Mouse (Mus musculus) CH12.LX (cell line): ENCODE measurements around the gene Kcna10. TPM values are rescaled to one million over a fixed set of nuclear protein-coding genes. Genes with fewer than 3 reads are reported as not detected.

Experiments
- DNase-seq: peaks from one replicate; pipeline ENCODE4 v3.0.0-alpha.2; 2013; ENCODE audit errors: extremely low read depth
- H3K27ac ChIP-seq: 2 replicates; pipeline ENCODE4 v1.5.1; 2012; ENCODE audit warnings: low read depth, mild to moderate bottlenecking, control low read depth, moderate library complexity; ENCODE audit not compliant: insufficient read depth
- H3K27me3 ChIP-seq: replicated peaks from 2 replicates; pipeline ENCODE3; 2012; ENCODE audit warnings: inconsistent platforms
- H3K36me3 ChIP-seq, 2 experiments: replicated peaks in 1 of 2; 2 replicates each; pipeline versions ENCODE3 to v1.6.1; 2012; ENCODE audit warnings: inconsistent platforms in 1 of 2, low read length in 1 of 2, mild to moderate bottlenecking in 1 of 2, mixed read lengths in 1 of 2, moderate library complexity in 1 of 2; ENCODE audit not compliant: control insufficient read depth in 1 of 2, insufficient read depth in 1 of 2
- H3K4me1 ChIP-seq, 2 experiments: 2 replicates each; pipeline ENCODE4 v1.6.1; 2012; ENCODE audit warnings: inconsistent platforms in 1 of 2, moderate library complexity in 1 of 2; ENCODE audit not compliant: insufficient read depth in 2 of 2, control insufficient read depth in 1 of 2
- H3K4me2 ChIP-seq: 2 replicates; pipeline ENCODE4 v1.6.1; 2012; ENCODE audit warnings: low read depth, mild to moderate bottlenecking, control low read depth; ENCODE audit not compliant: poor library complexity, insufficient read depth, severe bottlenecking
- H3K4me3 ChIP-seq, 3 experiments: fragments of 150-350 bp in 1 of 3; sonication (generic) in 1 of 3; replicated peaks in 1 of 3; 2 replicates each; pipeline versions ENCODE3 to v1.5.1; 2011 to 2012; ENCODE audit warnings: low read depth in 2 of 3, low read length in 2 of 3, mild to moderate bottlenecking in 2 of 3, moderate library complexity in 2 of 3, control low read depth in 1 of 3, improper control_type of control experiment in 1 of 3, inconsistent platforms in 1 of 3, mixed read lengths in 1 of 3; ENCODE audit not compliant: poor library complexity in 1 of 3
- H3K79me2 ChIP-seq: replicated peaks from 2 replicates; pipeline ENCODE4 v1.6.1; 2012; ENCODE audit warnings: mild to moderate bottlenecking, moderate library complexity; ENCODE audit not compliant: control insufficient read depth, poor library complexity, insufficient read depth, severe bottlenecking; ENCODE audit errors: extremely low read depth
- H3K9ac ChIP-seq: 2 replicates; pipeline ENCODE4 v1.6.1; 2012; ENCODE audit warnings: low read depth, mild to moderate bottlenecking, control low read depth, moderate library complexity; ENCODE audit not compliant: insufficient read depth
- H3K9me3 ChIP-seq: replicated peaks from 2 replicates; pipeline ENCODE3; 2012; ENCODE audit warnings: low read length, inconsistent platforms, mixed read lengths
- BHLHE40 ChIP-seq: IDR thresholded peaks from 2 replicates; pipeline ENCODE4 v1.6.1; 2011; ENCODE audit warnings: mild to moderate bottlenecking, low read depth, low read length, improper control_type of control experiment
- E2F4 ChIP-seq: IDR thresholded peaks from 2 replicates; pipeline ENCODE4 v1.6.1; 2011; ENCODE audit warnings: low read depth, low read length, improper control_type of control experiment; ENCODE audit not compliant: insufficient replicate concordance
- ETS1 ChIP-seq: conservative IDR thresholded peaks from 2 replicates; pipeline ENCODE4 v1.6.1; 2012; ENCODE audit warnings: low read depth, mild to moderate bottlenecking, inconsistent platforms, low read length, improper control_type of control experiment, moderate library complexity
- GABPA ChIP-seq: IDR thresholded peaks from 2 replicates; pipeline ENCODE4 v1.6.1; 2012; ENCODE audit warnings: low read depth, low read length, improper control_type of control experiment, inconsistent platforms; ENCODE audit not compliant: insufficient replicate concordance
- HCFC1 ChIP-seq: IDR thresholded peaks from 2 replicates; pipeline ENCODE4 v1.6.1; 2012; ENCODE audit warnings: low read depth, mild to moderate bottlenecking, inconsistent platforms, low read length, improper control_type of control experiment
- IRF4 ChIP-seq: IDR thresholded peaks from 2 replicates; pipeline ENCODE4 v1.6.1; 2014; ENCODE audit warnings: low read depth, mild to moderate bottlenecking, inconsistent platforms, low read length, improper control_type of control experiment
- KAT2A ChIP-seq: IDR thresholded peaks from 2 replicates; pipeline ENCODE4 v1.6.1; 2012; ENCODE audit warnings: low read length, improper control_type of control experiment, inconsistent platforms; ENCODE audit not compliant: insufficient replicate concordance
- MEF2A ChIP-seq: IDR thresholded peaks from 2 replicates; pipeline ENCODE4 v1.6.1; 2014; ENCODE audit warnings: low read depth, mild to moderate bottlenecking, inconsistent platforms, low read length, improper control_type of control experiment, borderline replicate concordance
- MYC ChIP-seq: IDR thresholded peaks from 2 replicates; pipeline ENCODE4 v1.6.1; 2011; ENCODE audit warnings: low read depth, mild to moderate bottlenecking, improper control_type of control experiment, low read length
- PAX5 ChIP-seq: IDR thresholded peaks from 2 replicates; pipeline ENCODE4 v1.6.1; 2012; ENCODE audit warnings: low read length, inconsistent platforms, mixed read lengths
- POLR2A ChIP-seq: IDR thresholded peaks from 2 replicates; pipeline ENCODE4 v1.6.1; 2011; ENCODE audit warnings: low read depth, mild to moderate bottlenecking, improper control_type of control experiment, low read length
- RAD21 ChIP-seq: IDR thresholded peaks from 2 replicates; pipeline ENCODE4 v1.6.1; 2011; ENCODE audit warnings: low read depth, mild to moderate bottlenecking, low read length, improper control_type of control experiment, moderate library complexity
- RCOR1 ChIP-seq: conservative IDR thresholded peaks from 2 replicates; pipeline ENCODE4 v1.6.1; 2012; ENCODE audit warnings: low read depth, mild to moderate bottlenecking, inconsistent platforms, low read length, improper control_type of control experiment
- TBP ChIP-seq: conservative IDR thresholded peaks from 2 replicates; pipeline ENCODE4 v1.6.1; 2011; ENCODE audit warnings: low read depth, low read length, improper control_type of control experiment
- TCF12 ChIP-seq: IDR thresholded peaks from 2 replicates; pipeline ENCODE4 v1.6.1; 2014; ENCODE audit warnings: low read depth, mild to moderate bottlenecking, inconsistent platforms, low read length, improper control_type of control experiment
- UBTF ChIP-seq: IDR thresholded peaks from 2 replicates; pipeline ENCODE4 v1.6.1; 2012; ENCODE audit warnings: low read depth, mild to moderate bottlenecking, inconsistent platforms, low read length, improper control_type of control experiment, moderate library complexity
- USF1 ChIP-seq: IDR thresholded peaks from 2 replicates; pipeline ENCODE4 v1.6.1; 2014; ENCODE audit warnings: low read depth, mild to moderate bottlenecking, inconsistent platforms, low read length, improper control_type of control experiment
- USF2 ChIP-seq: conservative IDR thresholded peaks from 2 replicates; pipeline ENCODE4 v1.6.1; 2011; ENCODE audit warnings: low read depth, low read length, improper control_type of control experiment
- ZC3H11A ChIP-seq: IDR thresholded peaks from 2 replicates; pipeline ENCODE4 v1.6.1; 2012; ENCODE audit warnings: low read depth, mild to moderate bottlenecking, inconsistent platforms, low read length, improper control_type of control experiment
- ZMIZ1 ChIP-seq: IDR thresholded peaks from 2 replicates; pipeline ENCODE4 v1.6.1; 2012; ENCODE audit warnings: low read depth, mild to moderate bottlenecking, inconsistent platforms, low read length, improper control_type of control experiment
- dilution Hi-C: fragments of 300-500 bp; cut with MboI; formaldehyde crosslinking; loops from 2 replicates; pipeline ENCODE4 v1.14.3; 2020; ENCODE audit warnings: low sequenced_read_pairs; ENCODE audit not compliant: extremely low pct_unique_long_range_greater_than_20kb, extremely low pct_ligation_motif_present
- in situ Hi-C: fragments of 300-500 bp; cut with MboI; formaldehyde crosslinking; loops from 3 replicates; pipeline ENCODE4 v1.14.3; 2019; ENCODE audit warnings: low sequenced_read_pairs, low pct_ligation_motif_present, low pct_unique_long_range_greater_than_20kb, mixed read lengths
- polyA plus RNA-seq: library from polyadenylated mRNA; unstranded; fragments of >175 nt; gene quantifications from 2 replicates; pipeline ENCODE4 v1.2.1, GENCODE M21; 2012; ENCODE audit warnings: low read depth; ENCODE audit not compliant: insufficient read length
- total RNA-seq, 2 experiments: library from RNA; depleted of rRNA; stranded (reverse); fragments of 300-350 nt in 1 of 2; fragments of >200 nt in 1 of 2; gene quantifications; 2 replicates each; pipeline ENCODE4 v1.2.3; 2012 to 2014

Kcna10 gene
- total and polyA plus RNA-seq, 3 experiments = not detected

- H3K9ac ChIP-seq = no peak overlapping the region
- in situ Hi-C loops = no loop called here
- H3K4me1 ChIP-seq = peaks cover 0 to 7% of the 10 kb centered on the region in 2 experiments; a peak in 2 of 4 replicates
- H3K4me3 ChIP-seq = no peak overlapping the region
- no peak overlapping the region for H3K27ac ChIP-seq
- TF ChIP-seq MYC (no peak), MEF2A (no peak), KAT2A (no peak), BHLHE40 (no peak), TCF12 (no peak), HCFC1 (no peak), USF2 (no peak), UBTF (no peak), RAD21 (no peak), E2F4 (no peak), PAX5 (no peak)
- H3K79me2 ChIP-seq = no peaks in the 10 kb centered on the region
- DNase-seq = no peak
- dilution Hi-C loops = no loop called here
- H3K36me3 ChIP-seq = no peaks in the 10 kb centered on the region
- no peak overlapping the region for H3K4me2 ChIP-seq
- peaks cover 8% of the 10 kb centered on the region for H3K9me3 ChIP-seq
- H3K27me3 ChIP-seq = peaks cover 2% of the 10 kb centered on the region
These were observed 46.4 kb downstream of the Kcna10 start for GRCm38 (mm10) chr3:107229221-107229620.

GRCm38 (mm10) chr3:107229822-107230221 lies 47.0 kb downstream of the Kcna10 start:
- Histone ChIP-seq H3K36me3 (no peaks in the 10 kb centered on the region), H3K4me2 (no peak overlapping the region), H3K4me3 (no peak overlapping the region), H3K27me3 (peaks cover 2% of the 10 kb centered on the region), H3K9ac (no peak overlapping the region)
- in situ Hi-C loops = no loop called here
- dilution Hi-C loops = no loop called here
- TF ChIP-seq USF1 = no peak
- no peak for TF ChIP-seq ZMIZ1
- no peak for TF ChIP-seq RCOR1
- TF ChIP-seq GABPA = no peak
- no peak for TF ChIP-seq POLR2A
- no peak for TF ChIP-seq ZC3H11A
- TF ChIP-seq RAD21 = no peak
- TF ChIP-seq TBP = no peak
- no peak for TF ChIP-seq IRF4
- TF ChIP-seq TCF12 = no peak
- TF ChIP-seq ETS1 = no peak
- TF ChIP-seq, all 38 proteins: peak for 0
- Histone ChIP-seq H3K27ac (no peak overlapping the region), H3K4me1 (peaks cover 0 to 7% of the 10 kb centered on the region in 2 experiments; a peak in 2 of 4 replicates), H3K79me2 (no peaks in the 10 kb centered on the region), H3K9me3 (peaks cover 2% of the 10 kb centered on the region)
- no peak for DNase-seq
